Mouse (Mus musculus): ENCODE measurements around the gene Dus1l. TPM values are rescaled to one million over a fixed set of nuclear protein-coding genes. Genes with fewer than 3 reads are reported as not detected.
"Not testable (repeated sequence)": the region's sequence is repeated elsewhere in the genome, so short reads cannot be mapped to it uniquely, and the experiment has no call there.

The Dus1l gene
- polyA plus RNA-seq, 1 experiment from 2014 or later = 43.9 TPM

GRCm38 (mm10) chr11:120768206-120768605 lies 28.0 kb downstream of the Dus1l start:
- Histone ChIP-seq H3K4me2 (replicated peaks) (no peak overlapping the region), H3K27me3 (ENCODE audit: control insufficient read depth, insufficient read depth, low read length) (no peaks in the 10 kb centered on the region), H3K9me3 (ENCODE audit: control insufficient read depth, low read length) (no peaks in the 10 kb centered on the region), H3K4me3 (replicated peaks; ENCODE audit: low read length) (no peak overlapping the region), H3K4me1 (replicated peaks; ENCODE audit: control insufficient read depth, insufficient read depth, low read length) (no peaks in the 10 kb centered on the region), H3K36me3 (replicated peaks; ENCODE audit: control insufficient read depth, insufficient read depth) (no peaks in the 10 kb centered on the region), H3K9ac (no peak overlapping the region), H3K27ac (no peak overlapping the region)
- ATAC-seq (ENCODE audit: low FRiP score) (no peak), DNase-seq (ENCODE audit: low spot score) (no peak)
- WGBS = 55% methylated on average over 1 of the region's 1 CpGs

GRCm38 (mm10) chr11:120767023-120767422 lies 29.2 kb downstream of the Dus1l start:
- H3K27me3 ChIP-seq (ENCODE audit: control insufficient read depth, insufficient read depth, low read length); H3K4me2 ChIP-seq (replicated peaks); H3K9me3 ChIP-seq (ENCODE audit: control insufficient read depth, low read length); H3K27ac ChIP-seq; ATAC-seq (ENCODE audit: low FRiP score); H3K4me3 ChIP-seq (replicated peaks; ENCODE audit: low read length); H3K36me3 ChIP-seq (replicated peaks; ENCODE audit: control insufficient read depth, insufficient read depth); H3K4me1 ChIP-seq (replicated peaks; ENCODE audit: control insufficient read depth, insufficient read depth, low read length); H3K9ac ChIP-seq; DNase-seq (ENCODE audit: low spot score): not testable (repeated sequence)
- WGBS = 76% methylated on average over 4 of the region's 7 CpGs

- peak; percentile 24; the same call in 1 of the 2 replicates for ATAC-seq (ENCODE audit: low FRiP score)
Measured at GRCm38 (mm10) chr11:120763121-120763999, 32.8 kb downstream of the Dus1l start.

GRCm38 (mm10) chr11:120762672-120763041 lies 33.5 kb downstream of the Dus1l start, which contains the start of gene Hmga1b:
Gene Hmga1b (plus strand): TSS chr11:120762794.
- not testable (repeated sequence) for H3K27me3 ChIP-seq (ENCODE audit: control insufficient read depth, insufficient read depth, low read length); H3K4me2 ChIP-seq (replicated peaks); H3K27ac ChIP-seq; H3K9me3 ChIP-seq (ENCODE audit: control insufficient read depth, low read length); H3K9ac ChIP-seq; DNase-seq (ENCODE audit: low spot score); H3K4me1 ChIP-seq (replicated peaks; ENCODE audit: control insufficient read depth, insufficient read depth, low read length); ATAC-seq (ENCODE audit: low FRiP score); H3K4me3 ChIP-seq (replicated peaks; ENCODE audit: low read length); H3K36me3 ChIP-seq (replicated peaks; ENCODE audit: control insufficient read depth, insufficient read depth)
- WGBS = 20% methylated on average over 14 of the region's 14 CpGs

More at GRCm38 (mm10) chr11:120763121-120763999, 32.8 kb downstream of the Dus1l start:
- H3K4me1 ChIP-seq (replicated peaks; ENCODE audit: control insufficient read depth, insufficient read depth, low read length); H3K9me3 ChIP-seq (ENCODE audit: control insufficient read depth, low read length); H3K36me3 ChIP-seq (replicated peaks; ENCODE audit: control insufficient read depth, insufficient read depth); H3K27ac ChIP-seq; H3K4me3 ChIP-seq (replicated peaks; ENCODE audit: low read length); H3K4me2 ChIP-seq (replicated peaks); H3K27me3 ChIP-seq (ENCODE audit: control insufficient read depth, insufficient read depth, low read length); DNase-seq (ENCODE audit: low spot score); H3K9ac ChIP-seq: not testable (repeated sequence)
- WGBS = 7% methylated on average over 8 of the region's 23 CpGs

GRCm38 (mm10) chr11:120761811-120762671 lies 34.2 kb downstream of the Dus1l start:
- no peaks in the 10 kb centered on the region for H3K27me3 ChIP-seq (ENCODE audit: control insufficient read depth, insufficient read depth, low read length)
- no peak for ATAC-seq (ENCODE audit: low FRiP score)
- no peak overlapping the region for H3K9ac ChIP-seq
- H3K4me2 ChIP-seq (replicated peaks) = no peak overlapping the region
- H3K4me3 ChIP-seq (replicated peaks; ENCODE audit: low read length) = no peak overlapping the region
- H3K27ac ChIP-seq = no peak overlapping the region
- no peaks in the 10 kb centered on the region for H3K4me1 ChIP-seq (replicated peaks; ENCODE audit: control insufficient read depth, insufficient read depth, low read length)
- H3K9me3 ChIP-seq (ENCODE audit: control insufficient read depth, low read length) = 0 out of 2 replicates have a peak, but pooled peaks cover 7% of the 10 kb centered on the region
- H3K36me3 ChIP-seq (replicated peaks; ENCODE audit: control insufficient read depth, insufficient read depth) = no peaks in the 10 kb centered on the region
- 71% methylated on average over 14 of the region's 14 CpGs for WGBS
- no peak for DNase-seq (ENCODE audit: low spot score)

GRCm38 (mm10) chr11:120760236-120760635 lies 36.0 kb downstream of the Dus1l start:
- 90% methylated on average over 9 of the region's 9 CpGs for WGBS
- no peaks in the 10 kb centered on the region for H3K27me3 ChIP-seq (ENCODE audit: control insufficient read depth, insufficient read depth, low read length)
- H3K9me3 ChIP-seq (ENCODE audit: control insufficient read depth, low read length) = 0 out of 2 replicates have a peak, but pooled peaks cover 7% of the 10 kb centered on the region
- H3K4me3 ChIP-seq (replicated peaks; ENCODE audit: low read length) = no peak overlapping the region
- no peak overlapping the region for H3K27ac ChIP-seq
- ATAC-seq (ENCODE audit: low FRiP score) (no peak), DNase-seq (ENCODE audit: low spot score) (no peak)
- no peak overlapping the region for H3K9ac ChIP-seq
- H3K4me2 ChIP-seq (replicated peaks) = no peak overlapping the region
- H3K4me1 ChIP-seq (replicated peaks; ENCODE audit: control insufficient read depth, insufficient read depth, low read length) = no peaks in the 10 kb centered on the region
- H3K36me3 ChIP-seq (replicated peaks; ENCODE audit: control insufficient read depth, insufficient read depth) = no peaks in the 10 kb centered on the region

GRCm38 (mm10) chr11:120751606-120752005 lies 44.6 kb downstream of the Dus1l start:
- H3K4me2 ChIP-seq (replicated peaks) = no peak overlapping the region
- H3K9me3 ChIP-seq (ENCODE audit: control insufficient read depth, low read length) = no peaks in the 10 kb centered on the region
- WGBS = 79% methylated on average over 4 of the region's 4 CpGs
- H3K36me3 ChIP-seq (replicated peaks; ENCODE audit: control insufficient read depth, insufficient read depth) = no peaks in the 10 kb centered on the region
- no peaks in the 10 kb centered on the region for H3K4me1 ChIP-seq (replicated peaks; ENCODE audit: control insufficient read depth, insufficient read depth, low read length)
- ATAC-seq (ENCODE audit: low FRiP score) = no peak
- no peak overlapping the region for H3K4me3 ChIP-seq (replicated peaks; ENCODE audit: low read length)
- no peaks in the 10 kb centered on the region for H3K27me3 ChIP-seq (ENCODE audit: control insufficient read depth, insufficient read depth, low read length)
- no peak for DNase-seq (ENCODE audit: low spot score)
- H3K9ac ChIP-seq = no peak overlapping the region
- no peak overlapping the region for H3K27ac ChIP-seq

GRCm38 (mm10) chr11:120749430-120749829 lies 46.8 kb downstream of the Dus1l start:
- Histone ChIP-seq H3K27me3 (ENCODE audit: control insufficient read depth, insufficient read depth, low read length) (no peaks in the 10 kb centered on the region), H3K27ac (no peak overlapping the region), H3K36me3 (replicated peaks; ENCODE audit: control insufficient read depth, insufficient read depth) (no peaks in the 10 kb centered on the region), H3K4me3 (replicated peaks; ENCODE audit: low read length) (no peak overlapping the region), H3K4me1 (replicated peaks; ENCODE audit: control insufficient read depth, insufficient read depth, low read length) (no peaks in the 10 kb centered on the region), H3K9me3 (ENCODE audit: control insufficient read depth, low read length) (no peaks in the 10 kb centered on the region), H3K9ac (no peak overlapping the region), H3K4me2 (replicated peaks) (no peak overlapping the region)
- 62% methylated on average over 8 of the region's 8 CpGs for WGBS
- no peak for ATAC-seq (ENCODE audit: low FRiP score)
- DNase-seq (ENCODE audit: low spot score) = no peak

GRCm38 (mm10) chr11:120747974-120748373 lies 48.2 kb downstream of the Dus1l start:
- no peak overlapping the region for H3K9ac ChIP-seq
- H3K4me2 ChIP-seq (replicated peaks) = no peak overlapping the region
- DNase-seq (ENCODE audit: low spot score) (no peak), ATAC-seq (ENCODE audit: low FRiP score) (no peak)
- 87% methylated on average over 4 of the region's 4 CpGs for WGBS
- H3K4me1 ChIP-seq (replicated peaks; ENCODE audit: control insufficient read depth, insufficient read depth, low read length) = no peaks in the 10 kb centered on the region
- no peaks in the 10 kb centered on the region for H3K9me3 ChIP-seq (ENCODE audit: control insufficient read depth, low read length)
- no peak overlapping the region for H3K27ac ChIP-seq
- H3K36me3 ChIP-seq (replicated peaks; ENCODE audit: control insufficient read depth, insufficient read depth) = no peaks in the 10 kb centered on the region
- H3K27me3 ChIP-seq (ENCODE audit: control insufficient read depth, insufficient read depth, low read length) = no peaks in the 10 kb centered on the region
- no peak overlapping the region for H3K4me3 ChIP-seq (replicated peaks; ENCODE audit: low read length)

Data from hindbrain, embryonic 14.5 days (tissue).